Mouse (Mus musculus) hindbrain, embryonic 14.5 days (tissue): ENCODE results near the gene Arfgef3. TPM values are rescaled to one million over a fixed set of nuclear protein-coding genes. Genes with fewer than 3 reads are reported as not detected.
"Not testable (repeated sequence)": the region's sequence is repeated elsewhere in the genome, so short reads cannot be mapped to it uniquely, and the experiment has no call there.

Source experiments
- ATAC-seq: fragments of 200-750 bp; cut with Nextera tagmentation; 2 replicates; pipeline ENCODE4 v1.8.0; 2017; ENCODE audit warnings: moderate number of reproducible peaks, mild to moderate bottlenecking, moderate TSS enrichment, moderate library complexity; ENCODE audit not compliant: low FRiP score
- DNase-seq: peaks from one replicate; pipeline ENCODE4 v3.0.0-alpha.2; 2015; ENCODE audit warnings: low spot score
- H3K27ac ChIP-seq: fragments of 300-500 bp; sonication (generic); 2 replicates; pipeline ENCODE4 v1.5.1; 2014; ENCODE audit warnings: mild to moderate bottlenecking, moderate library complexity
- H3K27me3 ChIP-seq: fragments of 300-500 bp; sonication (generic); 2 replicates; pipeline ENCODE4 v1.6.1; 2014; ENCODE audit warnings: mild to moderate bottlenecking, low read length, mixed read lengths; ENCODE audit not compliant: control insufficient read depth, insufficient read depth
- H3K36me3 ChIP-seq: fragments of 300-500 bp; sonication (generic); replicated peaks from 2 replicates; pipeline ENCODE4 v1.6.1; 2014; ENCODE audit not compliant: control insufficient read depth, insufficient read depth
- H3K4me1 ChIP-seq: fragments of 300-500 bp; sonication (generic); replicated peaks from 2 replicates; pipeline ENCODE4 v1.6.1; 2014; ENCODE audit warnings: antibody characterized with exemption, low read length, mixed read lengths; ENCODE audit not compliant: control insufficient read depth, insufficient read depth
- H3K4me2 ChIP-seq: fragments of 300-500 bp; sonication (generic); replicated peaks from 2 replicates; pipeline ENCODE4 v1.6.1; 2014; ENCODE audit warnings: mild to moderate bottlenecking, moderate library complexity
- H3K4me3 ChIP-seq: fragments of 300-500 bp; sonication (generic); replicated peaks from 2 replicates; pipeline ENCODE4 v1.5.1; 2014; ENCODE audit warnings: mild to moderate bottlenecking, low read length
- H3K9ac ChIP-seq: fragments of 300-500 bp; sonication (generic); 2 replicates; pipeline ENCODE4 v1.6.1; 2014
- H3K9me3 ChIP-seq: fragments of 300-500 bp; sonication (generic); 2 replicates; pipeline ENCODE4 v1.6.1; 2016; ENCODE audit warnings: low read length; ENCODE audit not compliant: control insufficient read depth
- WGBS: fragments of 180-500 bp; shearing (Covaris S2); extraction: QIAGEN DNeasy Blood & Tissue Kit; methylation state at CpG from one replicate; pipeline ENCODE4 v1.1.7; 2014; 5-methylcytosine and 5-hydroxymethylcytosine counted together
- polyA plus RNA-seq: library from polyadenylated mRNA; unstranded; fragments of >200 nt; fragmentation: Nextera tagmentation; extraction: Ambion mirVana; gene quantifications from 2 replicates; pipeline ENCODE4 v1.2.1, GENCODE M21; 2014

The Arfgef3 gene
- polyA plus RNA-seq, 1 experiment from 2014 or later: 7.6 TPM

GRCm38 (mm10) chr10:18584188-18584587 is 159.6 kb downstream of the Arfgef3 start:
- H3K9ac ChIP-seq: no peak overlapping the region
- DNase-seq (no peak), ATAC-seq (no peak)
- 4% methylated on average over 7 of the region's 7 CpGs for WGBS
- H3K27me3 ChIP-seq: no peaks in the 10 kb centered on the region
- no peaks in the 10 kb centered on the region for H3K4me1 ChIP-seq
- no peak overlapping the region for H3K4me3 ChIP-seq
- no peak overlapping the region for H3K27ac ChIP-seq
- H3K4me2 ChIP-seq: no peak overlapping the region
- peaks cover 16% of the 10 kb centered on the region; the same call in 1 of the 2 replicates for H3K36me3 ChIP-seq
- no peaks in the 10 kb centered on the region for H3K9me3 ChIP-seq

GRCm38 (mm10) chr10:18572581-18572980 is 171.2 kb downstream of the Arfgef3 start:
- Histone ChIP-seq H3K27ac (no peak overlapping the region), H3K27me3 (no peaks in the 10 kb centered on the region), H3K36me3 (no peaks in the 10 kb centered on the region), H3K9ac (no peak overlapping the region), H3K4me3 (no peak overlapping the region), H3K4me1 (no peaks in the 10 kb centered on the region), H3K4me2 (no peak overlapping the region), H3K9me3 (no peaks in the 10 kb centered on the region)
- no peak for DNase-seq
- no peak for ATAC-seq
- 58% methylated on average over 2 of the region's 2 CpGs for WGBS

GRCm38 (mm10) chr10:18562940-18563339 is 180.8 kb downstream of the Arfgef3 start:
- 8% methylated on average over 4 of the region's 4 CpGs for WGBS
- H3K4me3 ChIP-seq: no peak overlapping the region
- no peaks in the 10 kb centered on the region for H3K36me3 ChIP-seq
- H3K27me3 ChIP-seq: no peaks in the 10 kb centered on the region
- no peak overlapping the region for H3K27ac ChIP-seq
- no peak overlapping the region for H3K9ac ChIP-seq
- H3K4me2 ChIP-seq: no peak overlapping the region
- no peaks in the 10 kb centered on the region for H3K9me3 ChIP-seq
- H3K4me1 ChIP-seq: no peaks in the 10 kb centered on the region
- DNase-seq (peak; percentile 80), ATAC-seq (no peak)

- Histone ChIP-seq H3K27ac (no peak overlapping the region), H3K4me2 (no peak overlapping the region), H3K9ac (no peak overlapping the region), H3K9me3 (no peaks in the 10 kb centered on the region), H3K4me3 (no peak overlapping the region), H3K27me3 (no peaks in the 10 kb centered on the region), H3K4me1 (no peaks in the 10 kb centered on the region), H3K36me3 (no peaks in the 10 kb centered on the region)
- DNase-seq (no peak), ATAC-seq (no peak)
- 48% methylated on average over 5 of the region's 5 CpGs for WGBS
Measured at GRCm38 (mm10) chr10:18561445-18561844, 182.3 kb downstream of the Arfgef3 start.

- not testable (repeated sequence) for DNase-seq, H3K4me3 ChIP-seq, H3K27me3 ChIP-seq, H3K4me1 ChIP-seq, ATAC-seq, H3K27ac ChIP-seq, H3K4me2 ChIP-seq, H3K9me3 ChIP-seq, H3K36me3 ChIP-seq, H3K9ac ChIP-seq
- WGBS: 87% methylated on average over 9 of the region's 9 CpGs
Measured at GRCm38 (mm10) chr10:18559076-18559475, 184.7 kb downstream of the Arfgef3 start.

- ATAC-seq (peak; percentile 61; the same call in 1 of the 2 replicates), DNase-seq (peak; percentile 64)
- WGBS: 4% methylated on average over 30 of the region's 35 CpGs
- Histone ChIP-seq H3K4me1 (0 out of 2 replicates have a peak, but pooled peaks cover 10% of the 10 kb centered on the region), H3K4me2 (peak overlapping the region; percentile 63), H3K27ac (0 out of 2 replicates have a peak overlapping the region, but pooled peaks have one; percentile 21), H3K9me3 (no peaks in the 10 kb centered on the region), H3K27me3 (no peaks in the 10 kb centered on the region), H3K9ac (peak overlapping the region; percentile 55), H3K36me3 (no peaks in the 10 kb centered on the region), H3K4me3 (peak overlapping the region; percentile 36)
Measured at GRCm38 (mm10) chr10:18549321-18550216, 194.2 kb downstream of the Arfgef3 start.

- ATAC-seq (no peak), DNase-seq (no peak)
- Histone ChIP-seq H3K27ac (no peak overlapping the region), H3K27me3 (no peaks in the 10 kb centered on the region), H3K4me2 (no peak overlapping the region), H3K36me3 (no peaks in the 10 kb centered on the region), H3K4me1 (0 out of 2 replicates have a peak, but pooled peaks cover 10% of the 10 kb centered on the region), H3K9me3 (no peaks in the 10 kb centered on the region), H3K9ac (no peak overlapping the region), H3K4me3 (no peak overlapping the region)
- WGBS: 86% methylated on average over 4 of the region's 4 CpGs
Measured at GRCm38 (mm10) chr10:18547381-18547780, 196.4 kb downstream of the Arfgef3 start.

GRCm38 (mm10) chr10:18545813-18546235 is 197.9 kb downstream of the Arfgef3 start, which contains the start of gene Hebp2:
TSS of gene Hebp2 (minus strand) at chr10:18546076.
- no peaks in the 10 kb centered on the region for H3K27me3 ChIP-seq
- ATAC-seq (peak; percentile 92), DNase-seq (peak; percentile 80)
- H3K36me3 ChIP-seq: no peaks in the 10 kb centered on the region
- WGBS: 0% methylated on average over 22 of the region's 22 CpGs
- H3K9me3 ChIP-seq: no peaks in the 10 kb centered on the region
- peak within 1 kb of the TSS; percentile 72 for H3K9ac ChIP-seq
- peak within 1 kb of the TSS; percentile 75 for H3K4me2 ChIP-seq
- H3K4me1 ChIP-seq: 0 out of 2 replicates have a peak, but pooled peaks cover 10% of the 10 kb centered on the region
- no peak within 1 kb of the TSS for H3K27ac ChIP-seq
- H3K4me3 ChIP-seq: peak within 1 kb of the TSS; percentile 54

GRCm38 (mm10) chr10:18545309-18545708 is 198.4 kb downstream of the Arfgef3 start:
- Histone ChIP-seq H3K27ac (no peak overlapping the region), H3K9ac (peak overlapping the region; percentile 72), H3K4me1 (0 out of 2 replicates have a peak, but pooled peaks cover 10% of the 10 kb centered on the region), H3K36me3 (no peaks in the 10 kb centered on the region), H3K4me2 (peak overlapping the region; percentile 75), H3K27me3 (no peaks in the 10 kb centered on the region), H3K9me3 (no peaks in the 10 kb centered on the region), H3K4me3 (peak overlapping the region; percentile 54)
- ATAC-seq: peak; percentile 12; the same call in 1 of the 2 replicates
- DNase-seq: peak; percentile 41
- 4% methylated on average over 13 of the region's 13 CpGs for WGBS
